Comparison of ENCODE assay signal across 8 mouse cellular contexts in genomic region chr7:90030486-90031250, GRCm38 (mm10). TPM values are rescaled to one million over a fixed set of nuclear protein-coding genes. Genes with fewer than 3 reads are reported as not detected.
DNase-seq lines count a peak whose midpoint lies in the region; ATAC-seq and TF ChIP-seq lines count a peak whose summit lies in the region.

No protein-coding gene starts in this region.

- H3K4me3 ChIP-seq in spleen, adult 2 months (ENCODE audit: extremely low read depth, insufficient read depth, insufficient read length): no peak overlapping the region
- no peak overlapping the region for H3K4me3 ChIP-seq in liver, embryonic 13.5 days (replicated peaks)
- H3K4me3 ChIP-seq in stomach, embryonic 16.5 days (replicated peaks; ENCODE audit: low read length): no peak overlapping the region

- H3K4me1 ChIP-seq in spleen, adult 2 months (ENCODE audit: control insufficient read depth, insufficient read depth, insufficient read length): peaks cover 18% of the 10 kb centered on the region
- peaks cover 49% of the 10 kb centered on the region for H3K4me1 ChIP-seq in liver, embryonic 13.5 days (replicated peaks)
- H3K4me1 ChIP-seq in stomach, embryonic 16.5 days (ENCODE audit: control insufficient read depth, insufficient read depth, low read length): peaks cover 30% of the 10 kb centered on the region

- 0 out of 2 replicates have a peak overlapping the region, but pooled peaks have one; percentile 20 for H3K9ac ChIP-seq in liver, embryonic 13.5 days
- peak overlapping the region; percentile 6; the same call in 1 of the 2 replicates for H3K9ac ChIP-seq in stomach, embryonic 16.5 days (ENCODE audit: low read length)

- no peaks in the 10 kb centered on the region for H3K9me3 ChIP-seq in liver, embryonic 13.5 days (replicated peaks)
- H3K9me3 ChIP-seq in stomach, embryonic 16.5 days (replicated peaks; ENCODE audit: control insufficient read depth, low read length): no peaks in the 10 kb centered on the region

- 69% methylated on average over 6 of the region's 6 CpGs for WGBS in spleen, adult 2 months
- 43% methylated on average over 6 of the region's 6 CpGs for WGBS in liver, embryonic 13.5 days (ENCODE audit: insufficient replicate concordance)
- WGBS in stomach, embryonic 16.5 days: 64% methylated on average over 6 of the region's 6 CpGs

- no peak overlapping the region for H3K4me2 ChIP-seq in liver, embryonic 13.5 days
- H3K4me2 ChIP-seq in stomach, embryonic 16.5 days (ENCODE audit: low read depth, low read length): 0 out of 2 replicates have a peak overlapping the region, but pooled peaks have one; percentile 28

- peak; percentile 69 for DNase-seq in cerebellum, adult 9-10 months
- no peak for DNase-seq in cerebellum, postnatal 10 days
- DNase-seq in spleen, adult 2 months (ENCODE audit: low read depth in 1 of 2, low spot score in 2 of 2): no peak
- DNase-seq in spleen, postnatal 10 days (ENCODE audit: low spot score in 2 of 2): no peak
- DNase-seq in liver, embryonic 13.5 days: no peak
- no peak for DNase-seq in gastrocnemius, adult 8-10 months (ENCODE audit: low spot score in 2 of 2)
- DNase-seq in B cell, adult 2 months: no peak

- H3K27ac ChIP-seq in spleen, adult 2 months (ENCODE audit: insufficient read depth, low read length): peak overlapping the region; percentile 60
- peak overlapping the region; percentile 71 for H3K27ac ChIP-seq in liver, embryonic 13.5 days
- peak overlapping the region; percentile 85 for H3K27ac ChIP-seq in stomach, embryonic 16.5 days (ENCODE audit: low read length)

- H3K36me3 ChIP-seq in spleen, adult 2 months (ENCODE audit: control insufficient read depth, insufficient read depth, low read length): no peaks in the 10 kb centered on the region
- H3K36me3 ChIP-seq in liver, embryonic 13.5 days: no peaks in the 10 kb centered on the region
- no peaks in the 10 kb centered on the region for H3K36me3 ChIP-seq in stomach, embryonic 16.5 days (ENCODE audit: control insufficient read depth, insufficient read depth, low read length)

- ATAC-seq in liver, embryonic 13.5 days (ENCODE audit: low read depth): 0 out of 2 replicates have a peak, but pooled peaks have one; percentile 19
- ATAC-seq in stomach, embryonic 16.5 days (ENCODE audit: insufficient read depth, low FRiP score): 0 out of 2 replicates have a peak, but pooled peaks have one; percentile 20

- H3K27me3 ChIP-seq in spleen, adult 2 months (ENCODE audit: control insufficient read depth, insufficient read depth, low read length): no peaks in the 10 kb centered on the region
- peaks cover 16% of the 10 kb centered on the region for H3K27me3 ChIP-seq in liver, embryonic 13.5 days
- H3K27me3 ChIP-seq in stomach, embryonic 16.5 days (ENCODE audit: control insufficient read depth, insufficient read depth, low read length): no peaks in the 10 kb centered on the region

- no peak for TF ChIP-seq CTCF in spleen, adult 2 months (IDR thresholded peaks at IDR 0.05; ENCODE audit: extremely low read depth, insufficient read depth, insufficient read length, insufficient replicate concordance)

- TF ChIP-seq POLR2A in spleen, adult 2 months (IDR thresholded peaks at IDR 0.05; ENCODE audit: low read depth, low read length): no peak

RNA-seq across cellular contexts. Expression of gene Eed, which starts 49.9 kb away (rescaled TPM):
- 19.9 and 21.3 TPM in 2 replicates for polyA plus RNA-seq in spleen, adult 2 months (2012; rRNA removed)
- polyA plus RNA-seq in liver, embryonic 13.5 days (2015; fragmentation: Nextera tagmentation; extraction: Ambion mirVana): 45.1 and 50.3 TPM in 2 replicates
- polyA plus RNA-seq in stomach, embryonic 16.5 days (2015; fragmentation: Nextera tagmentation; extraction: Ambion mirVana): 51.0 and 54.8 TPM in 2 replicates
- total RNA-seq in gastrocnemius, adult 8-10 months (2022): 10 to 100 TPM; 18.6 to 34.8 (median 26.6) TPM
